Mouse (Mus musculus): Measurements from ENCODE around the gene Akt1s1. TPM values are rescaled to one million over a fixed set of nuclear protein-coding genes. Genes with fewer than 3 reads are reported as not detected.

Gene Akt1s1
- polyA plus RNA-seq, 1 experiment from 2014 or later = 108 TPM

DNA sequence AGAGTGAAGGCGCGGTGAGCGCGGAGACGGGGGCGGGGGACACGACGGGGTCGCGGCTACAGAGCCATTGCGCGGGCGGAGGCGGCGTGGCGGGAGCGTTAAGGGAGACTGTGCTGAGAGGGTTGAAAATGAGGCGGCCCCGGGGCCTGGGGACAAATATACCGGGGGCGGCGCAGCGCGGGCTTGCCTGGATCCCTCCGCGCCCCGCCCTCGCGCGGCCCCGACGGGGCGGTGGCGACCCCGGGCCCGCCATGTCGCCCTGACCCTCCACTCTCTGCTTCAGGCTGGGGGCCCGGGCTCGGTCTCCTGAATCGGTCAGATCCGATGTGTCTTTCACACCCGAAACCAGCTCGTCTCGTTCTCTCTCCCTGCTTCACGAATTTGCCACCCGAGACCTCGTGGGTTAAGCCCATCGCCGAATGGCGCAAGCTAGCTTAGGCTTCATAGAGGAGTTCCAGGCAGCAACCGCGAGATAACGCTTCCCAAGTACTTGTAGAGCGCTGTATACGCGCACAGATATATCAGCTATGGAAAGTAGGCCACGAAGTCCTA, 32.2 kb upstream of the Akt1s1 start, which contains the start of gene Atf5:
TSS of gene Atf5 (minus strand) at position 189 of the 552 bp plus-strand sequence.
- H3K27me3 ChIP-seq (replicated peaks) = no peaks in the 10 kb centered on the region
- peaks cover 27% of the 10 kb centered on the region for H3K36me3 ChIP-seq
- no peaks in the 10 kb centered on the region for H3K9me3 ChIP-seq (replicated peaks)
- H3K4me1 ChIP-seq (replicated peaks) = peaks cover 51% of the 10 kb centered on the region
- peak within 1 kb of the TSS; percentile 99 for H3K27ac ChIP-seq (ENCODE audit: poor library complexity, severe bottlenecking)
- H3K4me3 ChIP-seq = peak within 1 kb of the TSS; percentile 90
- ATAC-seq (ENCODE audit: insufficient number of reproducible peaks, low FRiP score) = peak; percentile 54
- WGBS = under 1% methylated on average over 57 of the region's 57 CpGs
- H3K4me2 ChIP-seq = peak within 1 kb of the TSS; percentile 89
- peak within 1 kb of the TSS; percentile 98 for H3K9ac ChIP-seq

DNA sequence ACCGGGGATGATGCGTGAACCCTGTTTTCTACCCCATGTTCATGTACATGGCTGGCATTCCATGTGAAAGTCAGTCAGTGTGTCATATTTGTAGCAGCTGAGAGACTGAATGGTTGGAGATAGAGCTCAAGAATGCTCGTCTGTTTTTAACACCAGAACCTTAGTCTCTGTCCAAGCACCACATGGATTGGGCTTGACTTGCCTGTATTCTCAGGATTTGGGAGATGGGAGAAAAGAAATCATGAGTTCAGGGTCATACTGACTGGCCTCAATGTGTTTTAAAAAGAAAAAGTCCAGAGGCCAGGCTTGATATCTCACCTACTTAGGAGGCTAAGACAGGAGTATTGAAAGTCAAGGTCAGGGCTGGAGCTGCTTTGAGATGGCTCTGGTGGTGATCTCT, 31.4 kb upstream of the Akt1s1 start:
- no peaks in the 10 kb centered on the region for H3K27me3 ChIP-seq (replicated peaks)
- peak overlapping the region; percentile 89 for H3K4me2 ChIP-seq
- H3K27ac ChIP-seq (ENCODE audit: poor library complexity, severe bottlenecking) = peak overlapping the region; percentile 99
- H3K4me3 ChIP-seq = peak overlapping the region; percentile 90
- H3K9me3 ChIP-seq (replicated peaks) = no peaks in the 10 kb centered on the region
- H3K36me3 ChIP-seq = peaks cover 18% of the 10 kb centered on the region; the same call in 1 of the 2 replicates
- H3K9ac ChIP-seq = peak overlapping the region; percentile 98
- no peak for ATAC-seq (ENCODE audit: insufficient number of reproducible peaks, low FRiP score)
- peaks cover 58% of the 10 kb centered on the region for H3K4me1 ChIP-seq (replicated peaks)
- WGBS = 16% methylated on average over 3 of the region's 3 CpGs

DNA sequence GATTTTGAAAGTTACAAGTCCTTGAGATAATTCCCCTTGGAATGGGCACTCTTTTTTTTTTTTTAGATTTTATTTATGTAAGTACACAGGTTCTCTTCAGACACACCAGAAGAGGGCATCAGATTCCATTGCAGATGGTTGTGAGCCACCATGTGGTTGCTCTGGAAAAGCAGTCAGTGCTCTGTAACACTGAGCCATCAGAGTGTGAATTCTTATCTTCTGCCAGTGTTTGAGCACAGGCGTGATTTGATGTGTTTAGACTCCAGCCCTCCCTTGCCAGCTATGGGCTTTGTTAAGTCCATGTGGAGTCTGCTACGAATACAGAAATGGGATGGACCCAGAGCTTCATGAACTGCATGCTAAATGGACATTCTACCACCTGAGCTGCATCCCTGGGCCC, 30.6 kb upstream of the Akt1s1 start:
- Histone ChIP-seq H3K27ac (ENCODE audit: poor library complexity, severe bottlenecking) (0 out of 2 replicates have a peak overlapping the region, but pooled peaks have one; percentile 99), H3K27me3 (replicated peaks) (no peaks in the 10 kb centered on the region), H3K4me3 (peak overlapping the region; percentile 90), H3K4me1 (replicated peaks) (peaks cover 64% of the 10 kb centered on the region), H3K9ac (peak overlapping the region; percentile 98), H3K36me3 (peaks cover 14% of the 10 kb centered on the region; the same call in 1 of the 2 replicates), H3K4me2 (peak overlapping the region; percentile 89), H3K9me3 (replicated peaks) (no peaks in the 10 kb centered on the region)
- ATAC-seq (ENCODE audit: insufficient number of reproducible peaks, low FRiP score) = no peak
- 19% methylated on average over 2 of the region's 2 CpGs for WGBS

GRCm38 (mm10) chr7:44818751-44819235, 30.0 kb upstream of the Akt1s1 start:
- peaks cover 71% of the 10 kb centered on the region for H3K4me1 ChIP-seq (replicated peaks)
- peak overlapping the region; percentile 24 for H3K4me3 ChIP-seq
- peak overlapping the region; percentile 63 for H3K9ac ChIP-seq
- 45% methylated on average over 6 of the region's 6 CpGs for WGBS
- H3K36me3 ChIP-seq = peaks cover 8% of the 10 kb centered on the region; the same call in 1 of the 2 replicates
- no peaks in the 10 kb centered on the region for H3K27me3 ChIP-seq (replicated peaks)
- peak overlapping the region; percentile 89 for H3K4me2 ChIP-seq
- ATAC-seq (ENCODE audit: insufficient number of reproducible peaks, low FRiP score) = no peak
- H3K9me3 ChIP-seq (replicated peaks) = no peaks in the 10 kb centered on the region
- H3K27ac ChIP-seq (ENCODE audit: poor library complexity, severe bottlenecking) = 0 out of 2 replicates have a peak overlapping the region, but pooled peaks have one; percentile 23

- Histone ChIP-seq H3K4me3 (peak overlapping the region; percentile 24; the same call in 1 of the 2 replicates), H3K36me3 (0 out of 2 replicates have a peak, but pooled peaks cover 3% of the 10 kb centered on the region), H3K27ac (ENCODE audit: poor library complexity, severe bottlenecking) (no peak overlapping the region), H3K4me2 (peak overlapping the region; percentile 89), H3K4me1 (replicated peaks) (peaks cover 77% of the 10 kb centered on the region), H3K9me3 (replicated peaks) (no peaks in the 10 kb centered on the region), H3K9ac (no peak overlapping the region), H3K27me3 (replicated peaks) (no peaks in the 10 kb centered on the region)
- WGBS = 90% methylated on average over 2 of the region's 2 CpGs
- ATAC-seq (ENCODE audit: insufficient number of reproducible peaks, low FRiP score) = no peak
These were observed 29.4 kb upstream of the Akt1s1 start for GRCm38 (mm10) chr7:44819391-44819790.

DNA sequence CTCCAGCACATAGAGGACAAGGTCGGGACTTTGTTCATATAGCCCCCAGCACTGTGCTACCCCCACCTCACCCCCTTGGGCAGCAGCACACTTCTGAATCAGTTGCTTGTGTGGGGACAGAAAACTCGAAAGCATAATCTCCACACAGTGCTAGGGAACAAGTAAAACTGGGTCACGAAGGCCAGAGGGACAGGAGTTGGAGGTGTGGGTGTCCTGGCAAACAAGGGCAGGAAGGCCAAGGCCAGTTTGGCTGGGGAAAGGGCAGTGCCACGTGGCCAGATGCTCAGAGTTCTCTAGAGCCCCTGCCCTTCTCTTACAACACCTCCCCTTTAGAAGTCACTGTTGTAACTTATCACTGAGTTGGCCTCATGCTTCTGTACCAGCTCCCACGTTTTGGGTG, 28.9 kb upstream of the Akt1s1 start:
- Histone ChIP-seq H3K4me2 (0 out of 2 replicates have a peak overlapping the region, but pooled peaks have one; percentile 12), H3K4me1 (replicated peaks) (peaks cover 78% of the 10 kb centered on the region), H3K36me3 (0 out of 2 replicates have a peak, but pooled peaks cover 3% of the 10 kb centered on the region), H3K9me3 (replicated peaks) (no peaks in the 10 kb centered on the region), H3K4me3 (no peak overlapping the region), H3K9ac (peak overlapping the region; percentile 54; the same call in 1 of the 2 replicates), H3K27me3 (replicated peaks) (no peaks in the 10 kb centered on the region), H3K27ac (ENCODE audit: poor library complexity, severe bottlenecking) (0 out of 2 replicates have a peak overlapping the region, but pooled peaks have one; percentile 6)
- 55% methylated on average over 5 of the region's 5 CpGs for WGBS
- ATAC-seq (ENCODE audit: insufficient number of reproducible peaks, low FRiP score) = no peak

DNA sequence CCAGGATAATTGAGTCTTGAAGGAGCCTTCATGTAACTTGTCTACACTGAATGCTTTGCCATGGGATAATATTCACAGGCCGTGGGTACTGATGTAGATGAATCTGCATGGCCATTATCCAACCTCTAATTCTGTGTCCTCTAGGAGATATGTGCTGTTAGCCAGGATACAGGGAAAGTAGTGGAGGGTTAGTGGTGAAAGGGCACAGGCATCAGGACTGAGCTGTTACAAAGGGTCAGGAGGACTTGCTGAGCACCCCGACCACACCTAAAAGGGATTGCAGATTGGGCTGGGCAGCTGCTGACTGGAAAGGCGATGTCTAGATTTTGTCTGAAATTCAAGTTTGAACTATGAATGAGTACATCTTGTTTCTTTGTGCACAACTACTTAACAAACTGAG, 28.3 kb upstream of the Akt1s1 start:
- 0 out of 2 replicates have a peak overlapping the region, but pooled peaks have one; percentile 12 for H3K4me2 ChIP-seq
- no peak overlapping the region for H3K27ac ChIP-seq (ENCODE audit: poor library complexity, severe bottlenecking)
- peaks cover 77% of the 10 kb centered on the region for H3K4me1 ChIP-seq (replicated peaks)
- H3K4me3 ChIP-seq = no peak overlapping the region
- no peaks in the 10 kb centered on the region for H3K27me3 ChIP-seq (replicated peaks)
- no peaks in the 10 kb centered on the region for H3K9me3 ChIP-seq (replicated peaks)
- H3K36me3 ChIP-seq = 0 out of 2 replicates have a peak, but pooled peaks cover 3% of the 10 kb centered on the region
- WGBS = 76% methylated on average over 3 of the region's 3 CpGs
- no peak overlapping the region for H3K9ac ChIP-seq
- ATAC-seq (ENCODE audit: insufficient number of reproducible peaks, low FRiP score) = no peak

DNA sequence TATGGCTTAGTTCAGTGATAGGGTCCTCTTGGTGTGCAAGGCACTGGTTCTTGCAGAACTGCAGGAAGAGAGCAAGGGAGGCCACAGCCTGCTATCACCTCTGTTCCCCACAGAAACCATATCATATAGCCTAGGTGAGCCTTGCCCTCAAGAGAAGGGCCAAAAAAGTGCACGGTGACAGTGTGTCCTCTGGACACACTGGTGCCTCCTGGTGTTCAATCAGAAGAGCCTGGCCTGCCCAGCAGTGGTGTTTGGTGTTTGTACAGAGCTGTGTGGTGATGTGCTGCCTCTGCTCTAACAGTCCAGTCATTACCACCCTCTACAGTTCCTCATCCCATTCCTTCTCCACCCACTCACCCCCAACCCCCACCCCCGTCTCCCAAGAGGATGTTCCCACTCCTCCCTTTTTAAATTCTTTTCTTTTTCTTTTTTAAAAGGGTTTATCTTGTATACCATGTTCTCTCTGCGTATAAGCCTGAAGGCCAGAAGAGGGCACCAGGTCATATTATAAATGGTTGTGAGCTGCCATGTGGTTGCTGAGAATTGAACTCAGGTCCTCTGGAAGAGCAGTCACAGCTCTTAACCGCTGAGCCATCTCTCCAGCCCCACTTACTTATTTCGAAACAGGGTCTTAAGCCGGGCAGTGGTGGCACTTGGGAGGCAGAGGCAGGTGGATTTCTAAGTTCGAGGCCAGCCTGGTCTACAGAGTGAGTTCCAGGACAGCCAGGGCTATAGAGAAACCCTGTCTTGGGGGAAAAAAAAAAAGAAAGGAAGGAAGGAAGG, 26.9 kb upstream of the Akt1s1 start:
- 81% methylated on average over 7 of the region's 7 CpGs for WGBS
- H3K4me1 ChIP-seq (replicated peaks) = peaks cover 89% of the 10 kb centered on the region

DNA sequence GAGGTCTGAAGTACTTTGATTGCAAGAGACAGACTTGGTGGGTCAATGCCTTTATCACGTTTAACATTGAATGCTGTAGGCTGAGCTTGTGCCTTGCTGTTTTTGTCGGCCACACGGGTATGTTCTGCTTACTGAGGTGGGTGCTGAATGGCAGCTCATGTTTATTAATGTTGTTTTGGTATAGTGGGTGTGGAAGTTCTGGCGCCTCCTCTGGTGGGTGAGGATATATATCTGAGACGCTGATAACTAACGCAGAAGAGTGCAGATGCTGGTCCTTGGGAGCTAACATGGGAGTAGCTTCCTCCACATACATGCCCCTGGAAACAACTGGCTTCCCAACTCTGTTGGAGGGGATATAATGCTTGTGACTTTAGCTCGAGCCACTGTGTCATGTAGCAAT, 25.4 kb upstream of the Akt1s1 start:
- Histone ChIP-seq H3K36me3 (peaks cover 8% of the 10 kb centered on the region), H3K27me3 (replicated peaks) (no peaks in the 10 kb centered on the region), H3K4me3 (no peak overlapping the region), H3K4me1 (replicated peaks) (peaks cover 77% of the 10 kb centered on the region), H3K4me2 (no peak overlapping the region), H3K9me3 (replicated peaks) (no peaks in the 10 kb centered on the region), H3K27ac (ENCODE audit: poor library complexity, severe bottlenecking) (no peak overlapping the region), H3K9ac (0 out of 2 replicates have a peak overlapping the region, but pooled peaks have one; percentile 13)
- ATAC-seq (ENCODE audit: insufficient number of reproducible peaks, low FRiP score) = no peak
- WGBS = 45% methylated on average over 7 of the region's 7 CpGs

More for the DNA sequence above, 26.9 kb upstream of the Akt1s1 start:
- Histone ChIP-seq H3K9me3 (replicated peaks) (no peaks in the 10 kb centered on the region), H3K27me3 (replicated peaks) (no peaks in the 10 kb centered on the region), H3K27ac (ENCODE audit: poor library complexity, severe bottlenecking) (no peak overlapping the region), H3K36me3 (0 out of 2 replicates have a peak, but pooled peaks cover 3% of the 10 kb centered on the region), H3K4me3 (no peak overlapping the region), H3K4me2 (no peak overlapping the region), H3K9ac (no peak overlapping the region)
- no peak for ATAC-seq (ENCODE audit: insufficient number of reproducible peaks, low FRiP score)

GRCm38 (mm10) chr7:44824872-44825271, 23.9 kb upstream of the Akt1s1 start:
- H3K27ac ChIP-seq (ENCODE audit: poor library complexity, severe bottlenecking) = no peak overlapping the region
- H3K36me3 ChIP-seq = peaks cover 22% of the 10 kb centered on the region
- peaks cover 62% of the 10 kb centered on the region for H3K4me1 ChIP-seq (replicated peaks)
- H3K27me3 ChIP-seq (replicated peaks) = no peaks in the 10 kb centered on the region
- no peak for ATAC-seq (ENCODE audit: insufficient number of reproducible peaks, low FRiP score)
- no peak overlapping the region for H3K4me2 ChIP-seq
- no peak overlapping the region for H3K4me3 ChIP-seq
- no peak overlapping the region for H3K9ac ChIP-seq
- no peaks in the 10 kb centered on the region for H3K9me3 ChIP-seq (replicated peaks)
- 24% methylated on average over 3 of the region's 3 CpGs for WGBS

DNA sequence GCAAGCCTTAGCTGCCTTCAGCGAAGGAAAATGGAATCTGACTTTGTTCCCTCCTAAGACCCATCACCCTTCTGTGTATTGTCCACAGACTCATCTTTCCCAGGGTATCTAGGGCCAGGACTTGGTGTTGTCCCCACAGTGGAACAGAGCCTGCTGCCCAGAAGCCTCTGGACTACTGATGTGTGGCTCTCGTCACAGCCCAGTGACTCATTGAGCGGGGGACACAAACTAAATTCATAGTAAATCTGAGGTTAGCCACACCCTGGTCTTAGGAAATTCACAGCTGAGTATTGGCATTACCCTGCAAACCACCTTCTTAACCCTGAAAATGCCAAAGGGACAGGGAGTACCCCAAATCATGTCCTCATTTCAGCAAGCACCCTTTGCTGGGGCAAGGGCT, 22.0 kb upstream of the Akt1s1 start:
- no peak overlapping the region for H3K27ac ChIP-seq (ENCODE audit: poor library complexity, severe bottlenecking)
- no peak overlapping the region for H3K4me3 ChIP-seq
- H3K9ac ChIP-seq = no peak overlapping the region
- H3K36me3 ChIP-seq = peaks cover 41% of the 10 kb centered on the region
- WGBS = 84% methylated on average over 3 of the region's 3 CpGs
- H3K4me1 ChIP-seq (replicated peaks) = peaks cover 46% of the 10 kb centered on the region
- H3K27me3 ChIP-seq (replicated peaks) = no peaks in the 10 kb centered on the region
- no peaks in the 10 kb centered on the region for H3K9me3 ChIP-seq (replicated peaks)
- ATAC-seq (ENCODE audit: insufficient number of reproducible peaks, low FRiP score) = no peak
- H3K4me2 ChIP-seq = no peak overlapping the region

All from heart, embryonic 12.5 days (tissue).